Mouse (Mus musculus) embryonic fibroblast, embryonic 13.5 days (primary cell): ENCODE measurements around the gene Auts2.

ENCODE experiments used
- CTCF ChIP-seq: IDR thresholded peaks from 2 replicates; pipeline ENCODE4 v1.5.1; 2011; ENCODE audit warnings: mild to moderate bottlenecking, control low read depth, low read length, moderate library complexity, borderline replicate concordance; ENCODE audit not compliant: insufficient read depth
- POLR2A ChIP-seq: IDR thresholded peaks from 2 replicates; pipeline ENCODE4 v1.6.1; 2011; ENCODE audit warnings: low read depth, mild to moderate bottlenecking, control low read depth, low read length, moderate library complexity

GRCm38 (mm10) chr5:131732631-131733323 is 810.4 kb downstream of the Auts2 start:
- no peak for TF ChIP-seq POLR2A
- no peak for TF ChIP-seq CTCF
